Mouse (Mus musculus): ENCODE measurements at regions not wholly inside any gene's neighbourhood (a gene's known extent, or its start where the extent isn't known, plus 50 kb on each side); places are given as distances from the start of the nearest gene placed in this dataset.

DNA sequence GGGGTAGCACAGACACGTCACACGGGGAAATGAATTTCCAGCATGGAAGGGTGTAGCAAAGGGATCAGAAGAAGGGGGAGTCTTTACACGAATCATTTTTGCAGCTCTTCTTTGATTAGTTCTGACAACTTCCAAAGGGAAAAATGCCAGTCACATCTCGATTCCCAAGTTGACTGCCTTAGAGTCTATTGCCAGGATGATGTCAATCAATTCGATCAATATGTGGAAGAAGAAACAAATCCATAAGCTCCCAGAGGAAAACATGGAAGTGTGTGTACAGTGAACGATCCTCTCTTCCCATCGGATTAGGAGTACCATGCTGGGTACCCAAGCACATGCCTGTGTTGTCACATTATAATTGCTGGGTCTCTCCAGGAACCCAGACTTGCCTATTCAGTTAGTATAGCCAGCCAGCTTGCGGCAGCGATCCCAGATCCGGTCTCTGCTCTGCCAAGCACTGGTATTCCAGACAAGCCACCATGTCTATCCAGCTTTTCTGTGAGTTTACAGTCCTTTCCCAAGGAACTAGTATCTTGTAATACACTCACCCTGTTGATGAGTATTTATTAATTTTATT lies 180.7 kb upstream of the Agap1 start:
- TF ChIP-seq CTCF (IDR thresholded peaks at IDR 0.05; ENCODE audit: low read depth) (no peak), EP300 (IDR thresholded peaks at IDR 0.05; ENCODE audit: low read depth) (no peak)

All from liver, embryonic 14.5 days (tissue).